Mouse (Mus musculus) lung, adult 2 months (tissue): ENCODE measurements around the gene Farsa. TPM values are rescaled to one million over a fixed set of nuclear protein-coding genes. Genes with fewer than 3 reads are reported as not detected.

ENCODE experiments used
- DNase-seq: peaks from one replicate; pipeline ENCODE4 v3.0.0; 2022
- H3K4me1 ChIP-seq: fragments of 200-500 bp; 2 replicates; pipeline ENCODE4 v1.6.1; 2011; ENCODE audit warnings: low read length; ENCODE audit not compliant: control insufficient read depth, insufficient read depth
- H3K4me3 ChIP-seq: fragments of 200-500 bp; replicated peaks from 2 replicates; pipeline ENCODE3; 2011; ENCODE audit warnings: low read depth, mild to moderate bottlenecking, control low read depth, low read length; ENCODE audit errors: extremely low read depth
- CTCF ChIP-seq: fragments of 200-500 bp; IDR thresholded peaks from 2 replicates; pipeline ENCODE4 v1.5.1; 2011; ENCODE audit warnings: mild to moderate bottlenecking, low read length, control low read depth; ENCODE audit not compliant: insufficient read depth
- POLR2A ChIP-seq: fragments of 200-500 bp; IDR thresholded peaks from 2 replicates; pipeline ENCODE4 v1.6.1; 2011; ENCODE audit warnings: low read depth, mild to moderate bottlenecking, control low read depth, low read length, borderline replicate concordance; ENCODE audit errors: extremely low read depth
- WGBS: fragments of 180-500 bp; shearing (Covaris S2); methylation state at CpG from one replicate; pipeline ENCODE4 v1.1.7; 2018; 5-methylcytosine and 5-hydroxymethylcytosine counted together
- polyA plus RNA-seq: library from polyadenylated mRNA; depleted of rRNA; stranded (reverse); fragments of >200 nt; gene quantifications from 2 replicates; pipeline ENCODE4 v1.2.3, GENCODE M21; 2012

Farsa gene
- polyA plus RNA-seq, 1 experiment: 42.4 TPM

- no peak for DNase-seq
- WGBS: 65% methylated on average over 10 of the region's 10 CpGs
- TF ChIP-seq POLR2A (no peak), CTCF (no peak)
- peaks cover 2% of the 10 kb centered on the region; the same call in 1 of the 2 replicates for H3K4me1 ChIP-seq
- H3K4me3 ChIP-seq: no peak overlapping the region
Measured at GRCm38 (mm10) chr8:84834866-84835855, 21.6 kb upstream of the Farsa start.

GRCm38 (mm10) chr8:84837149-84837911, 19.5 kb upstream of the Farsa start:
- no peak for TF ChIP-seq POLR2A
- no peak for TF ChIP-seq CTCF
- 61% methylated on average over 8 of the region's 8 CpGs for WGBS
- Histone ChIP-seq H3K4me3 (no peak overlapping the region), H3K4me1 (peaks cover 5% of the 10 kb centered on the region)
- DNase-seq: no peak

GRCm38 (mm10) chr8:84837912-84838470, 18.8 kb upstream of the Farsa start:
- no peak for DNase-seq
- Histone ChIP-seq H3K4me3 (no peak overlapping the region), H3K4me1 (peaks cover 3% of the 10 kb centered on the region)
- WGBS: 85% methylated on average over 15 of the region's 15 CpGs
- TF ChIP-seq CTCF (no peak), POLR2A (no peak)

- WGBS: 82% methylated on average over 5 of the region's 5 CpGs
- Histone ChIP-seq H3K4me1 (peaks cover 3% of the 10 kb centered on the region), H3K4me3 (no peak overlapping the region)
- TF ChIP-seq CTCF (no peak), POLR2A (no peak)
- no peak for DNase-seq
Measured at GRCm38 (mm10) chr8:84838513-84838912, 18.3 kb upstream of the Farsa start.

- 83% methylated on average over 2 of the region's 2 CpGs for WGBS
- H3K4me1 ChIP-seq: peaks cover 3% of the 10 kb centered on the region
- no peak overlapping the region for H3K4me3 ChIP-seq
Measured at GRCm38 (mm10) chr8:84839411-84839810, 17.4 kb upstream of the Farsa start.

GRCm38 (mm10) chr8:84839875-84840247, 16.9 kb upstream of the Farsa start:
- TF ChIP-seq CTCF (no peak), POLR2A (no peak)
- Histone ChIP-seq H3K4me1 (peaks cover 6% of the 10 kb centered on the region), H3K4me3 (peak overlapping the region; percentile 86)
- DNase-seq: no peak
- under 1% methylated on average over 7 of the region's 7 CpGs for WGBS

More at GRCm38 (mm10) chr8:84839411-84839810, 17.4 kb upstream of the Farsa start:
- TF ChIP-seq CTCF (no peak), POLR2A (no peak)
- DNase-seq: no peak

- peak within 1 kb of the TSS; percentile 86 for H3K4me3 ChIP-seq
- DNase-seq: peak; percentile 87
- WGBS: under 1% methylated on average over 55 of the region's 55 CpGs
- H3K4me1 ChIP-seq: peaks cover 7% of the 10 kb centered on the region
- TF ChIP-seq CTCF: no peak
- peak; percentile 82; the same call in 1 of the 2 replicates for TF ChIP-seq POLR2A
Measured at GRCm38 (mm10) chr8:84840248-84840999, 16.4 kb upstream of the Farsa start, which contains the start of gene Rad23a. Rad23a (minus strand) TSS chr8:84840665.

- H3K4me1 ChIP-seq: peaks cover 9% of the 10 kb centered on the region
- WGBS: 65% methylated on average over 1 of the region's 1 CpGs
- TF ChIP-seq POLR2A (no peak), CTCF (no peak)
- H3K4me3 ChIP-seq: no peak overlapping the region
- DNase-seq: no peak
Measured at GRCm38 (mm10) chr8:84841514-84841913, 15.3 kb upstream of the Farsa start.
